Mouse (Mus musculus) central nervous system, embryonic 14 days (tissue): ENCODE results near the gene Slc29a1. TPM values are rescaled to one million over a fixed set of nuclear protein-coding genes. Genes with fewer than 3 reads are reported as not detected.

Experiments used
- polyA plus RNA-seq: library from polyadenylated mRNA; depleted of rRNA; stranded (reverse); fragments of >200 nt; gene quantifications from 2 replicates; pipeline ENCODE4 v1.2.3, GENCODE M21; 2012; rRNA removed

Slc29a1 gene
- polyA plus RNA-seq = 47.3 and 50.7 TPM in 2 replicates

GRCm38 (mm10) chr17:45599446-45600242 lies at the start of gene Slc29a1:
Gene Slc29a1 (minus strand): TSS chr17:45599606.

GRCm38 (mm10) chr17:45601877-45602304 lies 2.5 kb upstream of the Slc29a1 start, which contains the start of gene Mymx:
Gene Mymx (minus strand): TSS chr17:45602102.

GRCm38 (mm10) chr17:45573087-45573779 lies 26.2 kb downstream of the Slc29a1 start, which contains the start of gene Hsp90ab1:
Gene Hsp90ab1 (minus strand): TSS chr17:45573271.

GRCm38 (mm10) chr17:45563655-45564530 lies 35.5 kb downstream of the Slc29a1 start, which contains the start of gene Slc35b2:
Gene Slc35b2 (plus strand): TSS chr17:45563874.

GRCm38 (mm10) chr17:45555452-45556106 lies 43.8 kb downstream of the Slc29a1 start, which contains the start of gene Nfkbie:
Gene Nfkbie (plus strand): TSS chr17:45555703.

GRCm38 (mm10) chr17:45549617-45550181 lies 49.7 kb downstream of the Slc29a1 start, which contains the start of gene Tmem151b:
Gene Tmem151b (minus strand): TSS chr17:45549677.

Other genes starting within 250 kb of the Slc29a1 start
- gene Cdc5l, start 165.9 kb downstream of the Slc29a1 start, polyA plus RNA-seq = 46.0 and 46.7 TPM in 2 replicates
- gene Spats1, start 124.2 kb downstream of the Slc29a1 start, polyA plus RNA-seq = 0.57 and 0.85 TPM in 2 replicates
- 22.7 and 22.8 TPM in 2 replicates for gene Aars2, start 92.8 kb downstream of the Slc29a1 start, polyA plus RNA-seq
- gene Tcte1, start 76.2 kb downstream of the Slc29a1 start, polyA plus RNA-seq = 0.52 and 0.53 TPM in 2 replicates
- 27.9 and 29.9 TPM in 2 replicates for gene Tmem151b, start 49.9 kb downstream of the Slc29a1 start, polyA plus RNA-seq
- gene Nfkbie, start 43.9 kb downstream of the Slc29a1 start, polyA plus RNA-seq = 3.1 and 3.6 TPM in 2 replicates
- gene Slc35b2, start 35.7 kb downstream of the Slc29a1 start, polyA plus RNA-seq = 68.9 and 77.4 TPM in 2 replicates
- gene Hsp90ab1, start 26.3 kb downstream of the Slc29a1 start, polyA plus RNA-seq = 1,024 and 1,065 TPM in 2 replicates
- 0.45 and 8.2 TPM in 2 replicates for gene Mymx, start 2.5 kb upstream of the Slc29a1 start, polyA plus RNA-seq
- gene Capn11, start 59.7 kb upstream of the Slc29a1 start, polyA plus RNA-seq = 0.06 and 1.9 TPM in 2 replicates
- 87.6 and 93.0 TPM in 2 replicates for gene Mrpl14, start 86.7 kb upstream of the Slc29a1 start, polyA plus RNA-seq
- gene Tmem63b, start 87.3 kb upstream of the Slc29a1 start, polyA plus RNA-seq = 247 and 260 TPM in 2 replicates
- 0.24 TPM in 1 of 2 replicates, not detected in the other for gene 1600014C23Rik, start 134.2 kb upstream of the Slc29a1 start, polyA plus RNA-seq